Mouse (Mus musculus) intestine, embryonic 16.5 days (tissue): ENCODE results near the gene Ctdspl. TPM values are rescaled to one million over a fixed set of nuclear protein-coding genes. Genes with fewer than 3 reads are reported as not detected.

Experiments
- ATAC-seq: fragments of 200-750 bp; cut with Nextera tagmentation; 2 replicates; pipeline ENCODE4 v1.8.0; 2017; ENCODE audit warnings: moderate TSS enrichment, moderate library complexity
- H3K27ac ChIP-seq: fragments of 300-500 bp; sonication (generic); 2 replicates; pipeline ENCODE4 v1.5.1; 2014; ENCODE audit warnings: mild to moderate bottlenecking, low read length
- H3K27me3 ChIP-seq: fragments of 300-500 bp; sonication (generic); replicated peaks from 2 replicates; pipeline ENCODE4 v1.6.1; 2014; ENCODE audit warnings: low read length, control low read depth, mixed read lengths; ENCODE audit not compliant: control insufficient read depth, insufficient read depth
- H3K36me3 ChIP-seq: fragments of 300-500 bp; sonication (generic); 2 replicates; pipeline ENCODE4 v1.6.1; 2014; ENCODE audit warnings: low read length, control low read depth; ENCODE audit not compliant: control insufficient read depth, insufficient read depth
- H3K4me1 ChIP-seq: fragments of 300-500 bp; sonication (generic); 2 replicates; pipeline ENCODE4 v1.6.1; 2014; ENCODE audit warnings: low read length, control low read depth, mixed read lengths; ENCODE audit not compliant: control insufficient read depth, insufficient read depth
- H3K4me2 ChIP-seq: fragments of 300-500 bp; sonication (generic); 2 replicates; pipeline ENCODE4 v1.6.1; 2014; ENCODE audit warnings: low read depth, low read length, control low read depth
- H3K4me3 ChIP-seq: fragments of 300-500 bp; sonication (generic); 2 replicates; pipeline ENCODE4 v1.5.1; 2014; ENCODE audit warnings: mild to moderate bottlenecking, low read length
- H3K9ac ChIP-seq: fragments of 300-500 bp; sonication (generic); 2 replicates; pipeline ENCODE4 v1.6.1; 2014; ENCODE audit warnings: low read depth, low read length
- H3K9me3 ChIP-seq: fragments of 300-500 bp; sonication (generic); 2 replicates; pipeline ENCODE4 v1.6.1; 2016; ENCODE audit warnings: low read length, control low read depth; ENCODE audit not compliant: control insufficient read depth
- WGBS: fragments of 180-500 bp; shearing (Covaris S2); extraction: QIAGEN DNeasy Blood & Tissue Kit; methylation state at CpG from one replicate; pipeline ENCODE4 v1.1.7; 2014; 5-methylcytosine and 5-hydroxymethylcytosine counted together
- polyA plus RNA-seq: library from polyadenylated mRNA; unstranded; fragments of >200 nt; fragmentation: Nextera tagmentation; extraction: Ambion mirVana; gene quantifications from 2 replicates; pipeline ENCODE4 v1.2.1, GENCODE M21; 2015

Ctdspl gene
- polyA plus RNA-seq, 1 experiment from 2014 or later, result 17.6 TPM

GRCm38 (mm10) chr9:118913048-118913447 lies 13.2 kb upstream of the Ctdspl start:
- Histone ChIP-seq H3K4me2 (no peak overlapping the region), H3K9me3 (no peaks in the 10 kb centered on the region), H3K36me3 (no peaks in the 10 kb centered on the region), H3K27ac (no peak overlapping the region), H3K4me3 (no peak overlapping the region), H3K27me3 (no peaks in the 10 kb centered on the region), H3K9ac (no peak overlapping the region), H3K4me1 (0 out of 2 replicates have a peak, but pooled peaks cover 4% of the 10 kb centered on the region)
- no peak for ATAC-seq
- 89% methylated on average over 9 of the region's 9 CpGs for WGBS

GRCm38 (mm10) chr9:118913613-118914012 lies 12.6 kb upstream of the Ctdspl start:
- Histone ChIP-seq H3K9me3 (no peaks in the 10 kb centered on the region), H3K9ac (no peak overlapping the region), H3K4me3 (no peak overlapping the region), H3K27me3 (no peaks in the 10 kb centered on the region), H3K27ac (no peak overlapping the region), H3K36me3 (no peaks in the 10 kb centered on the region), H3K4me1 (0 out of 2 replicates have a peak, but pooled peaks cover 4% of the 10 kb centered on the region), H3K4me2 (no peak overlapping the region)
- no peak for ATAC-seq
- WGBS, result 74% methylated on average over 3 of the region's 3 CpGs

GRCm38 (mm10) chr9:118914589-118914988 lies 11.7 kb upstream of the Ctdspl start:
- Histone ChIP-seq H3K27me3 (no peaks in the 10 kb centered on the region), H3K9ac (peak overlapping the region; percentile 30; the same call in 1 of the 2 replicates), H3K4me2 (no peak overlapping the region), H3K27ac (no peak overlapping the region), H3K4me3 (no peak overlapping the region), H3K9me3 (no peaks in the 10 kb centered on the region), H3K4me1 (0 out of 2 replicates have a peak, but pooled peaks cover 4% of the 10 kb centered on the region), H3K36me3 (no peaks in the 10 kb centered on the region)
- ATAC-seq, result no peak
- WGBS, result 29% methylated on average over 8 of the region's 8 CpGs

- 64% methylated on average over 5 of the region's 5 CpGs for WGBS
- Histone ChIP-seq H3K4me1 (0 out of 2 replicates have a peak, but pooled peaks cover 4% of the 10 kb centered on the region), H3K27me3 (no peaks in the 10 kb centered on the region), H3K4me3 (no peak overlapping the region), H3K9ac (no peak overlapping the region), H3K4me2 (no peak overlapping the region), H3K27ac (no peak overlapping the region), H3K9me3 (no peaks in the 10 kb centered on the region), H3K36me3 (no peaks in the 10 kb centered on the region)
- ATAC-seq, result no peak
These were observed 11.0 kb upstream of the Ctdspl start for GRCm38 (mm10) chr9:118915290-118915689.

GRCm38 (mm10) chr9:118919672-118920186 lies 6.5 kb upstream of the Ctdspl start:
- Histone ChIP-seq H3K27ac (no peak overlapping the region), H3K27me3 (no peaks in the 10 kb centered on the region), H3K4me1 (peaks cover 8% of the 10 kb centered on the region), H3K4me3 (no peak overlapping the region), H3K36me3 (no peaks in the 10 kb centered on the region), H3K9me3 (no peaks in the 10 kb centered on the region), H3K4me2 (no peak overlapping the region), H3K9ac (no peak overlapping the region)
- WGBS, result 72% methylated on average over 16 of the region's 16 CpGs
- 0 out of 2 replicates have a peak, but pooled peaks have one; percentile 14 for ATAC-seq

GRCm38 (mm10) chr9:118920798-118921515 lies 5.3 kb upstream of the Ctdspl start:
- Histone ChIP-seq H3K4me1 (peaks cover 10% of the 10 kb centered on the region), H3K36me3 (no peaks in the 10 kb centered on the region), H3K9ac (no peak overlapping the region), H3K27me3 (no peaks in the 10 kb centered on the region), H3K9me3 (no peaks in the 10 kb centered on the region), H3K27ac (no peak overlapping the region), H3K4me2 (no peak overlapping the region), H3K4me3 (no peak overlapping the region)
- 48% methylated on average over 12 of the region's 12 CpGs for WGBS
- no peak for ATAC-seq

- no peak overlapping the region for H3K4me2 ChIP-seq
- H3K36me3 ChIP-seq, result no peaks in the 10 kb centered on the region
- no peak overlapping the region for H3K4me3 ChIP-seq
- no peak overlapping the region for H3K9ac ChIP-seq
- H3K27ac ChIP-seq, result no peak overlapping the region
- ATAC-seq, result no peak
- WGBS, result 73% methylated on average over 3 of the region's 3 CpGs
- H3K4me1 ChIP-seq, result peaks cover 10% of the 10 kb centered on the region
- no peaks in the 10 kb centered on the region for H3K27me3 ChIP-seq
- no peaks in the 10 kb centered on the region for H3K9me3 ChIP-seq
These were observed 4.3 kb upstream of the Ctdspl start for GRCm38 (mm10) chr9:118921926-118922325.

GRCm38 (mm10) chr9:118924554-118925085 lies 1.6 kb upstream of the Ctdspl start:
- peak overlapping the region; percentile 85 for H3K4me3 ChIP-seq
- 0 out of 2 replicates have a peak overlapping the region, but pooled peaks have one; percentile 21 for H3K27ac ChIP-seq
- peak; percentile 0; the same call in 1 of the 2 replicates for ATAC-seq
- H3K4me2 ChIP-seq, result peak overlapping the region; percentile 96
- H3K4me1 ChIP-seq, result peaks cover 19% of the 10 kb centered on the region
- WGBS, result 19% methylated on average over 15 of the region's 16 CpGs
- H3K9ac ChIP-seq, result peak overlapping the region; percentile 75
- no peaks in the 10 kb centered on the region for H3K27me3 ChIP-seq
- no peaks in the 10 kb centered on the region for H3K9me3 ChIP-seq
- no peaks in the 10 kb centered on the region for H3K36me3 ChIP-seq

- ATAC-seq, result peak; percentile 82
- H3K27ac ChIP-seq, result peak overlapping the region; percentile 85
- under 1% methylated on average over 53 of the region's 53 CpGs for WGBS
- H3K9me3 ChIP-seq, result no peaks in the 10 kb centered on the region
- peak overlapping the region; percentile 91 for H3K9ac ChIP-seq
- H3K4me3 ChIP-seq, result peak overlapping the region; percentile 85
- no peaks in the 10 kb centered on the region for H3K27me3 ChIP-seq
- H3K4me2 ChIP-seq, result peak overlapping the region; percentile 96
- H3K36me3 ChIP-seq, result no peaks in the 10 kb centered on the region
- H3K4me1 ChIP-seq, result peaks cover 19% of the 10 kb centered on the region
These were observed 755 bp upstream of the Ctdspl start for GRCm38 (mm10) chr9:118925286-118926110.
